Mouse (Mus musculus) stomach, postnatal 0 days (tissue): ENCODE results near the gene Pofut2. TPM values are rescaled to one million over a fixed set of nuclear protein-coding genes. Genes with fewer than 3 reads are reported as not detected.

Experiments
- ATAC-seq: fragments of 200-750 bp; cut with Nextera tagmentation; 2 replicates; pipeline ENCODE4 v1.8.0; 2017; ENCODE audit not compliant: low FRiP score, low TSS enrichment
- DNase-seq: peaks from one replicate; pipeline ENCODE4 v3.0.0-alpha.2; 2016; ENCODE audit warnings: low spot score
- H3K27ac ChIP-seq: fragments of 300-500 bp; sonication (generic); replicated peaks from 2 replicates; pipeline ENCODE4 v1.5.1; 2014; ENCODE audit warnings: mild to moderate bottlenecking, control low read depth
- H3K27me3 ChIP-seq: fragments of 300-500 bp; sonication (generic); 2 replicates; pipeline ENCODE4 v1.6.1; 2014; ENCODE audit warnings: low read length; ENCODE audit not compliant: control insufficient read depth, insufficient read depth
- H3K36me3 ChIP-seq: fragments of 300-500 bp; sonication (generic); 2 replicates; pipeline ENCODE4 v1.6.1; 2014; ENCODE audit warnings: low read length, mixed read lengths; ENCODE audit not compliant: control insufficient read depth, insufficient read depth
- H3K4me1 ChIP-seq: fragments of 300-500 bp; sonication (generic); replicated peaks from 2 replicates; pipeline ENCODE4 v1.6.1; 2014; ENCODE audit warnings: antibody characterized with exemption; ENCODE audit not compliant: control insufficient read depth, insufficient read depth
- H3K4me2 ChIP-seq: fragments of 300-500 bp; sonication (generic); replicated peaks from 2 replicates; pipeline ENCODE4 v1.6.1; 2014; ENCODE audit warnings: low read depth, mild to moderate bottlenecking, control low read depth, moderate library complexity
- H3K4me3 ChIP-seq: fragments of 300-500 bp; sonication (generic); 2 replicates; pipeline ENCODE4 v1.5.1; 2014; ENCODE audit warnings: low read depth, low read length, control low read depth
- H3K9ac ChIP-seq: fragments of 300-500 bp; sonication (generic); 2 replicates; pipeline ENCODE4 v1.6.1; 2014; ENCODE audit warnings: mild to moderate bottlenecking, low read length, control low read depth, mixed read lengths
- H3K9me3 ChIP-seq: fragments of 300-500 bp; sonication (generic); 2 replicates; pipeline ENCODE4 v1.6.1; 2016; ENCODE audit warnings: low read length; ENCODE audit not compliant: control insufficient read depth
- CTCF ChIP-seq: IDR thresholded peaks from 2 replicates; pipeline ENCODE4 v1.5.1; 2016; ENCODE audit warnings: antibody characterized with exemption, low read depth, mild to moderate bottlenecking, moderate library complexity
- EP300 ChIP-seq: optimal IDR thresholded peaks from 2 replicates; pipeline ENCODE3; 2016; ENCODE audit warnings: antibody characterized with exemption
- WGBS: fragments of 180-500 bp; shearing (Covaris S2); extraction: QIAGEN DNeasy Blood & Tissue Kit; methylation state at CpG from one replicate; pipeline ENCODE4 v1.1.7; 2014; 5-methylcytosine and 5-hydroxymethylcytosine counted together
- polyA plus RNA-seq: library from polyadenylated mRNA; unstranded; fragments of >200 nt; fragmentation: Nextera tagmentation; extraction: Ambion mirVana; gene quantifications from 2 replicates; pipeline ENCODE4 v1.2.1, GENCODE M21; 2015

Gene Pofut2
- polyA plus RNA-seq, 1 experiment from 2014 or later, result 54.0 TPM

- H3K4me3 ChIP-seq, result no peak overlapping the region
- WGBS, result 94% methylated on average over 5 of the region's 5 CpGs
- ATAC-seq (no peak), DNase-seq (no peak)
- H3K9me3 ChIP-seq, result no peaks in the 10 kb centered on the region
- TF ChIP-seq CTCF (no peak), EP300 (no peak)
- no peak overlapping the region for H3K4me2 ChIP-seq
- no peaks in the 10 kb centered on the region for H3K36me3 ChIP-seq
- H3K27ac ChIP-seq, result no peak overlapping the region
- peaks cover 3% of the 10 kb centered on the region; the same call in 1 of the 2 replicates for H3K4me1 ChIP-seq
- no peaks in the 10 kb centered on the region for H3K27me3 ChIP-seq
- no peak overlapping the region for H3K9ac ChIP-seq
Observed at GRCm38 (mm10) chr10:77213483-77213882, 45.5 kb upstream of the Pofut2 start.

DNA sequence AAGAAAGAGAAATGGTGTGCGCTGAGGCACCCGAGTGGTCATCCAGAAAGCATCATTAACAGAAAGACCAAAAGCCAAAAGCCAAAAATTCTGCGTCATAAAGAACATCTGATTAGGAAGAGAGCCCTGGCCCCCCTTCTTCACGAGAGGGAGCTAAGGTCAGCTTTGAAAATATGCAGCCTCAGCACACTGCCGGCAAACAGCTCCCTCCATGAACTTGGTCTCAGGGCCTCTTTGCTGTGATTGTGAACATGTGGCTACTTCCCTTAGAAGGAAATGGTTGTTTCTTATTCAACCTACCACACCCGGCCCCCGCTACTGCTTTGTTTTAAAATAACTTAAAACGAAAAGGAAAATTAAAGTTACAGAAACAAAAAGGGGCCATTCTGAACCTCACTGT is 44.4 kb upstream of the Pofut2 start:
- Histone ChIP-seq H3K9ac (no peak overlapping the region), H3K9me3 (no peaks in the 10 kb centered on the region), H3K4me1 (peaks cover 3% of the 10 kb centered on the region; the same call in 1 of the 2 replicates), H3K27ac (no peak overlapping the region), H3K4me3 (no peak overlapping the region), H3K27me3 (no peaks in the 10 kb centered on the region), H3K4me2 (no peak overlapping the region), H3K36me3 (no peaks in the 10 kb centered on the region)
- ATAC-seq (no peak), DNase-seq (no peak)
- TF ChIP-seq EP300, result no peak
- 33% methylated on average over 8 of the region's 8 CpGs for WGBS

DNA sequence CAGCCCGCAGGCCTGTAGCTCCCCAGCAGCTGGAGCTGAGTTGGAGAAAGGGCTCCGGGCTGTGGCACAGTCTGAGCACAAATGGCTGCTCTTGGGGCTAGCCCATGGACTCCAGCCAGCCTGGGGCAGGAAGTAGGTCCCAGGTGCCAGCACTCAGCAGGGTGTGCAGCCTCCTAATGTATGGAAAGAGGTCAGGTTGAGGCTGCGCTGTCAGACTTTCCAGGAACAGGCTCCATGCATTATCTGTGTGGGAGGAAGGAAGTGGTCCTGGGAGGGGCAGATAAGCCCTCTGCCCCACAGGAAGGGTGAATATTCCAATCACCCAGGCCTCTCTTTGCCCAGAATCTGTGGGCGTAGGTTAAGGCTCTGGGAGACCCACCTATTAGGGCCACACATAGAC is 43.4 kb upstream of the Pofut2 start:
- WGBS, result 55% methylated on average over 4 of the region's 4 CpGs
- Histone ChIP-seq H3K4me3 (no peak overlapping the region), H3K9me3 (no peaks in the 10 kb centered on the region), H3K27ac (peak overlapping the region; percentile 49; the same call in 1 of the 2 replicates), H3K36me3 (no peaks in the 10 kb centered on the region), H3K9ac (no peak overlapping the region), H3K4me2 (no peak overlapping the region), H3K4me1 (peaks cover 3% of the 10 kb centered on the region; the same call in 1 of the 2 replicates), H3K27me3 (no peaks in the 10 kb centered on the region)
- peak; percentile 61 for ATAC-seq
- no peak for TF ChIP-seq CTCF
- no peak for TF ChIP-seq EP300
- peak; percentile 44 for DNase-seq

- H3K36me3 ChIP-seq, result no peaks in the 10 kb centered on the region
- no peak for ATAC-seq
- no peak overlapping the region for H3K4me3 ChIP-seq
- no peak for DNase-seq
- no peaks in the 10 kb centered on the region; the same call in 1 of the 2 replicates for H3K4me1 ChIP-seq
- no peaks in the 10 kb centered on the region for H3K9me3 ChIP-seq
- WGBS, result 71% methylated on average over 2 of the region's 2 CpGs
- no peaks in the 10 kb centered on the region for H3K27me3 ChIP-seq
- peak overlapping the region; percentile 49; the same call in 1 of the 2 replicates for H3K27ac ChIP-seq
- H3K4me2 ChIP-seq, result no peak overlapping the region
- no peak overlapping the region for H3K9ac ChIP-seq
- TF ChIP-seq EP300 (no peak), CTCF (no peak)
Observed at GRCm38 (mm10) chr10:77216313-77216712, 42.7 kb upstream of the Pofut2 start.

GRCm38 (mm10) chr10:77217155-77217731 is 41.8 kb upstream of the Pofut2 start:
- Histone ChIP-seq H3K27ac (no peak overlapping the region), H3K4me1 (no peaks in the 10 kb centered on the region; the same call in 1 of the 2 replicates)

DNA sequence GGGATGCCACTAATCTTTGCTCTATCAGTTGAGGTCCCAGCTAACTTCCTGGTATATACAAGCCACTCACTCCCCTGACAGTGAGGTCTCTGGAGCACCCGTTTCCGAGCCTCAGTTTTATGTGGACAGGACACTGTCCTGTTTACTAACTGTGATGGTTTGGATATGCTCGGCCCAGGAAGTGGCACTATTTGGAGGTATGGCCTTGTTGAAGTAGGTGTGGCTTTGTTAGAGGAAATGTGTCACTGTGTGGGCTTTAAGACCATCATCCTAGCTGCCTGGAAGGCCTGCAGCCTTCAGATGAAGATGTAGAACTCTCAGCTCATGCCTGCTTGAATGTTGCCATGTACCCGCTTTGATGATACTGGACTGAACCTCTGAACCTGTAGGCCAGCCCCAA is 41.0 kb upstream of the Pofut2 start:
- Histone ChIP-seq H3K4me2 (no peak overlapping the region), H3K27me3 (no peaks in the 10 kb centered on the region), H3K36me3 (no peaks in the 10 kb centered on the region), H3K4me3 (no peak overlapping the region), H3K9me3 (no peaks in the 10 kb centered on the region), H3K9ac (no peak overlapping the region), H3K4me1 (no peaks in the 10 kb centered on the region; the same call in 1 of the 2 replicates), H3K27ac (no peak overlapping the region)
- WGBS, result 80% methylated on average over 4 of the region's 4 CpGs
- TF ChIP-seq CTCF, result no peak
- no peak for TF ChIP-seq EP300
- ATAC-seq, result no peak
- no peak for DNase-seq

More at GRCm38 (mm10) chr10:77217155-77217731, 41.8 kb upstream of the Pofut2 start:
- no peaks in the 10 kb centered on the region for H3K27me3 ChIP-seq
- no peak overlapping the region for H3K9ac ChIP-seq
- H3K4me2 ChIP-seq, result no peak overlapping the region
- WGBS, result 65% methylated on average over 6 of the region's 6 CpGs
- ATAC-seq, result no peak
- H3K9me3 ChIP-seq, result no peaks in the 10 kb centered on the region
- TF ChIP-seq EP300 (no peak), CTCF (no peak)
- no peaks in the 10 kb centered on the region for H3K36me3 ChIP-seq
- DNase-seq, result no peak
- H3K4me3 ChIP-seq, result no peak overlapping the region
